Mouse (Mus musculus) regulatory T cell (primary cell): ENCODE data around the gene Dcaf10.

Source experiments
- in situ Hi-C: fragments of 300-600 bp; cut with MboI, MseI; formaldehyde crosslinking; loops from one replicate; pipeline ENCODE4 v1.15.1; 2025; ENCODE audit warnings: high pct_unique_total_duplicates

Dcaf10 gene

DNA sequence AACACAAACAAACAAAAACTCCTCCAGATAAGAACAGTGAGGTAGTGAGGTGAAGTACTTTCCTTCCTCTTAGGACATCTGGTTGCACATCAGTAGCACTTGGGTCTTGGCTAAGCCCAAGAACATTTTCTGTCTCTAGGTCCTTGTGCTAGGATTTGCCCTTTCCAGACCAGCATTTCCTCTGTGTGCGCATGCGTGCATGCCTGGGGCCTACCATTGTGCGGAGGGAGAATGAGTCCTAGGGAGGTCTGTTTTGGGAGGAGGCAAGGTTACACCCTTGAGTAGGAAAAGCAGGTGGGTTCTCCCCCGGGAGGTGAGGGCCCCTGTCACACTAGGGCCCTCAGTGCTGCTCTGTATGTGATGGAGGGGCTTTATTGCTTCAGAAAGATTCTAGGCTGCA is 77.2 kb downstream of the Dcaf10 start:
- in situ Hi-C loops: loop anchor here (5.0 kb wide), 1 partner anchor 108 kb away; no protein-coding TSS in a partner anchor

DNA sequence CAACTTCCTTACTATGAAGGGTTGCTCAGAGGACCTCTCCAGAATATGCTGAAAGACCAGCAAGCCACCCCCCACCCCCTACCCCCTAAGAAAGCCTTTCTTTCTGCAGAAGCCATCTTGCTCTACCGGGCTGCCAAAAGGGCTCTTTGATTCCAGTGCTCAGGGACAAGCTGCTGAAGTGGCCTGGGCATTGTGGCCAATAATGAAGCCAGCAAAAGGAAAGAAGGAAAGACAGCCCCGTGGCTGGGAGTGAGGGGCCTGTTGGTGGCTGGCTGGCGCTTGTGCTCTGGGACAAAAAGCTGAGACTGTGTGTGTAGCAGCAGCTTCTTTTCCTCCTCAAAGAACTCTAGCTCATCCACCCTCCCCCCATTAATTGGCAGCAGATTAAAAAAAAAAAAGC is 78.8 kb downstream of the Dcaf10 start:
- in situ Hi-C loops: no loop called here

- in situ Hi-C loops: no loop called here
Observed at GRCm38 (mm10) chr4:45421519-45422260, 79.8 kb downstream of the Dcaf10 start.

- in situ Hi-C loops: no loop called here
Observed at GRCm38 (mm10) chr4:45422640-45423039, 80.7 kb downstream of the Dcaf10 start.

DNA sequence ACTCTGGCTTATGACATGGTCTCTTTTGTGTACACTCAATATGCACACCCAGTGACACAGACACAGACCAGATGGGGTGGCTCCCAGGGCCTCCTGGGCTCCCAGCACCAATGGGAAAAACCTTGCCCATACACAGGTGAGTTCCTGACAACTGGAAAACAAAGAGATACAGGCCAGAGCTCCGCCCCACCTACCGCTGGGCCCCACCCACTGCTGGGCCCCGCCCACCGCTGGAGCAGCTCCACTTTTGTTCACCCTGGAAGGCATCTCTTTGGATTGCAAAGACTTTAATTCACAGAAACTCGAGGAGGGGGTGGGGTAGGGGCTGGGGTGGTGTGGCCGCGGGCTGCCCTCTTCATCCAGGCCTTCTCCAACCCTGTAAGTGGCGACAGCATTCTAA is 81.5 kb downstream of the Dcaf10 start:
- in situ Hi-C loops: no loop called here

DNA sequence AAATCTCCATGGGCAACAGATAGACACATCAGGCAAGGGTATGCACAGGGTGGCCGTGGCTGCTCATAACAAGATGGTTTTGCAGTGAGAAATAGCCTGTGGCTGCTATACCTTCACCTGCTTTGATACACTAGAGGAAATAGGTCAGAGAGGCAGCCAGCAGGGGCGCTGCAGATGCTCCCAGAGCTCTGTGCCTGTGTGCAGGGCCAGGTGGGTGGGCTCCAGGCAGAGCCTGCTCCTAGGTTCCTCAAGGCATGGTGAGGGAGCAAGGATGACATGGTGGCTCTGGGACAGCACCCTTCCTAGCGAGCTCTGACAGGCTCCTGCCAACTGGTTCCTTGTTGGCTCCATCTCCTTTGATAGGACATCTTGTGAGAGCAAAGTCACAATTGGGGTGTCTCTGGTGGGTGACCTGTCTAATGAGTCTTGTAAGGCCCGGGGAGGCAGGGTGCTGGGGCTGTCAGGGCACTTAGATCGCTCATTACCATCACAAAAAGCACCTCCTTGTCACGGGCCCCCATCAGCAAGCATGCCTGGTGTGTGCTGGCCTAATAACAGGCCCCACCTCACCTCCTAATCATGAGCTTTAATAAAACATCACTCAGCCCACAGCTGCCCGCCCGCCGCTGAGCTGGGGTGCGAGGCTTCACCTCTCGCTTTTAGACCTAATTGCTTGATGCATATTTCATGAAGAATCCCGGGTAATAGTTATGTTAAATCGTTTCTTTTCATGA is 85.0 kb downstream of the Dcaf10 start:
- in situ Hi-C loops: loop anchor here (5.0 kb wide), 1 partner anchor 340 kb away; no protein-coding TSS in a partner anchor
